ENCODE assay signal across 8 mouse cellular contexts in genomic region chr8:57353346-57354305, GRCm38 (mm10). TPM values are rescaled to one million over a fixed set of nuclear protein-coding genes. Genes with fewer than 3 reads are reported as not detected.
A peak's percentile ranks its signal among the peaks of the same experiment; 100 is the strongest.
DNase-seq lines count a peak whose midpoint lies in the region; ATAC-seq lines count a peak whose summit lies in the region.

No protein-coding gene starts in this region.

- H3K9me3 ChIP-seq in embryonic facial prominence, embryonic 11.5 days (replicated peaks; ENCODE audit: control insufficient read depth, low read length), result no peaks in the 10 kb centered on the region
- H3K9me3 ChIP-seq in limb, embryonic 13.5 days, result no peaks in the 10 kb centered on the region

- H3K27ac ChIP-seq in embryonic facial prominence, embryonic 11.5 days (replicated peaks; ENCODE audit: low read depth, low read length), result no peak overlapping the region
- no peak overlapping the region for H3K27ac ChIP-seq in limb, embryonic 13.5 days

- WGBS in embryonic facial prominence, embryonic 11.5 days, result 2% methylated on average over 36 of the region's 37 CpGs
- 2% methylated on average over 37 of the region's 37 CpGs for WGBS in limb, embryonic 13.5 days

- no peaks in the 10 kb centered on the region; the same call in 1 of the 2 replicates for H3K4me1 ChIP-seq in embryonic facial prominence, embryonic 11.5 days (ENCODE audit: control insufficient read depth, insufficient read depth, low read length)
- peaks cover 35% of the 10 kb centered on the region for H3K4me1 ChIP-seq in limb, embryonic 13.5 days

- peak overlapping the region; percentile 14 for H3K4me3 ChIP-seq in embryonic facial prominence, embryonic 11.5 days (ENCODE audit: low read depth, low read length)
- H3K4me3 ChIP-seq in limb, embryonic 13.5 days, result peak overlapping the region; percentile 50

- peaks cover 43% of the 10 kb centered on the region for H3K27me3 ChIP-seq in embryonic facial prominence, embryonic 11.5 days (ENCODE audit: control insufficient read depth, insufficient read depth, low read length)
- H3K27me3 ChIP-seq in limb, embryonic 13.5 days, result peaks cover 39% of the 10 kb centered on the region

- peak overlapping the region; percentile 23; the same call in 1 of the 2 replicates for H3K9ac ChIP-seq in embryonic facial prominence, embryonic 11.5 days (replicated peaks; ENCODE audit: low read length)
- peak overlapping the region; percentile 57 for H3K9ac ChIP-seq in limb, embryonic 13.5 days

- ATAC-seq in embryonic facial prominence, embryonic 11.5 days (replicated peaks; ENCODE audit: insufficient number of reproducible peaks, low FRiP score, low TSS enrichment, low read depth), result peak; percentile 95
- ATAC-seq in limb, embryonic 13.5 days (ENCODE audit: low FRiP score, low read depth), result peak; percentile 89

- H3K36me3 ChIP-seq in embryonic facial prominence, embryonic 11.5 days (replicated peaks; ENCODE audit: control insufficient read depth, insufficient read depth, low read depth, low read length), result no peaks in the 10 kb centered on the region
- no peaks in the 10 kb centered on the region for H3K36me3 ChIP-seq in limb, embryonic 13.5 days

- DNase-seq in right cerebral cortex, postnatal 4 days, result peak; percentile 52
- no peak for DNase-seq in right cerebral cortex, adult 2 months (ENCODE audit: low spot score in 2 of 2)
- peak; percentile 89 for DNase-seq in embryonic facial prominence, embryonic 11.5 days (ENCODE audit: low spot score)
- peak; percentile 77 for DNase-seq in heart, postnatal 4 days
- peak; percentile 4 for DNase-seq in naive thymus-derived CD4-positive, alpha-beta T cell, adult 2 months (ENCODE audit: low read depth)
- no peak for DNase-seq in frontal cortex, postnatal 36 days (ENCODE audit: low spot score in 2 of 2)
- no peak for DNase-seq in thymus, adult 18-20 months

- peak overlapping the region; percentile 58 for H3K4me2 ChIP-seq in embryonic facial prominence, embryonic 11.5 days (ENCODE audit: low read depth, low read length)
- peak overlapping the region; percentile 69 for H3K4me2 ChIP-seq in limb, embryonic 13.5 days (replicated peaks)

RNA-seq across cellular contexts. Expression of gene Hand2, which starts 32.8 kb away (rescaled TPM):
- polyA plus RNA-seq in embryonic facial prominence, embryonic 11.5 days (2014; fragmentation: Nextera tagmentation; extraction: Ambion mirVana), result 8.3 and 8.7 TPM in 2 replicates
- total RNA-seq in heart, postnatal 4 days (2021), result 10 to 100 TPM; 62.1 to 69.6 TPM
- polyA plus RNA-seq in limb, embryonic 13.5 days (2015; fragmentation: Nextera tagmentation; extraction: Ambion mirVana), result 10.8 and 11.4 TPM in 2 replicates

Comparison
In these comparisons a context has a peak if more than half of its experiments do, and no peak if none do; other contexts are left out.
1. DNase-seq: peak in right cerebral cortex, postnatal 4 days (single experiment), embryonic facial prominence, embryonic 11.5 days (single experiment), heart, postnatal 4 days (single experiment) and naive thymus-derived CD4-positive, alpha-beta T cell, adult 2 months (single experiment); none in right cerebral cortex, adult 2 months (0 of 2), frontal cortex, postnatal 36 days (0 of 2) and thymus, adult 18-20 months (0 of 2).